Mouse (Mus musculus): Measurements from ENCODE around the gene Igsf3. TPM values are rescaled to one million over a fixed set of nuclear protein-coding genes. Genes with fewer than 3 reads are reported as not detected.
"Not testable (repeated sequence)": the region's sequence is repeated elsewhere in the genome, so short reads cannot be mapped to it uniquely, and the experiment has no call there.

The Igsf3 gene
- polyA plus RNA-seq, 1 experiment from 2014 or later: 32.0 TPM

DNA sequence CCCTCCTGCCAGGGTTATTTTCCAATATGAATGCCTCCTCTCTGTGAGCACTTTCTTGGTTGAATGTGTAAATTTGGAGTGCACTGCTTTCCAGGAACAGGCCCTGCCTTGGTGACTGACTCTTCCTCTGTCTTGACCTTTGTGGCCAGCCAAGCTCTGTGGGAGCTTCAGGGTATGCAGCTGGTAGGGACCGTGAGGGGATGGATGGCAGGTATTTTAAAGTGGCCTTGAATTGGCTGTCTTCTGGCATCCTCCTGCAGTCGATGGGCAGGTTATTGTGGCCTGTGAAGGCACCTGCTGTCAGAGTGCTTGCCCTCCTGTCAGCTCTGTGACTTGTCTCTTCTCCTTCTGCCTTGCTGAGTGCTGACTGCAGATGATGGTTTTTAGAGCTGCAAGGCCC lies 33.3 kb downstream of the Igsf3 start:
- Histone ChIP-seq H3K4me2 (no peak overlapping the region), H3K27ac (no peak overlapping the region), H3K36me3 (no peaks in the 10 kb centered on the region), H3K27me3 (replicated peaks) (no peaks in the 10 kb centered on the region), H3K9me3 (no peaks in the 10 kb centered on the region), H3K4me3 (replicated peaks) (no peak overlapping the region), H3K4me1 (peaks cover 61% of the 10 kb centered on the region), H3K9ac (no peak overlapping the region)
- WGBS: 49% methylated on average over 2 of the region's 2 CpGs
- ATAC-seq (ENCODE audit: insufficient read depth, low FRiP score, low read depth): no peak

DNA sequence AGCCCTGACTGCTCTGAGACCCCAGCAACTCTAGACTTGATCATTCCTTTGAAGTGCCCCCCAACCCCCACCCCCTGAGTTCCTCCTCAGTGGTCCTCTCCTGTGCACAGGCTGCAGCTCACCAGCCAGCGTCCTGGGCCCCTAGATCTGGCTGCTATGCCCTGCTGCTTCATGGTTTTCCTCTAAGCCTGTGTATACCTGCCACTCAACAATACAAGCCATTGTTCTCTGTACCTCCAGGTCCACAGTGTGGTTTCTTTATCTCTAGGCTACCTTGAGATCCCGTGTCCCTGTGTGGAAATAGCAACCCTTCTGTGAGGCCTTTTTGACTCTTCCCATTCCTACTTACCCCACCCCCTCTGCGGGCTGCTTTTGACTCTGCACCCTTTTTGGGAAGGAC lies 33.9 kb downstream of the Igsf3 start:
- WGBS: 52% methylated on average over 3 of the region's 3 CpGs
- Histone ChIP-seq H3K4me3 (replicated peaks) (no peak overlapping the region), H3K9me3 (no peaks in the 10 kb centered on the region), H3K9ac (no peak overlapping the region), H3K4me1 (peaks cover 55% of the 10 kb centered on the region), H3K27me3 (replicated peaks) (no peaks in the 10 kb centered on the region), H3K36me3 (no peaks in the 10 kb centered on the region), H3K4me2 (no peak overlapping the region), H3K27ac (no peak overlapping the region)
- peak; percentile 36; the same call in 1 of the 2 replicates for ATAC-seq (ENCODE audit: insufficient read depth, low FRiP score, low read depth)

DNA sequence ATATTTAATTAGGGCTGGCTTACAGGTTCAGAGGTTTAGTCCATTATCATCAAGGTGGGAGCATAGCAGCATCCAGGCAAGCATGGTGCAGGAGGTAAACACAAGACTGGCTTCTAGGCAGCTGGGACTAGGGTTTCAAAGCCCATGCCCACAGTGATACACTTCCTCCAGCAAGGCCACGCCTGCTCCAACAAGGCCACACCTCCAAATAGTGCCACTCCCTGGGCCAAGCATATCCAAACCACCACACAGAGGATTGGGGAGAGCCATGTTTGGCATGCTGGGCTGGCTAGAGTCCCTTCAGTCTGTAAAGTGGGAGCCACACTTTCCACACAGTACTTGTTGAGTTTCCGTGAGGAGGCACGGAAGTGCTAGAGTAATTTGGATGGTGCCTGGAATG lies 34.7 kb downstream of the Igsf3 start:
- WGBS: 81% methylated on average over 3 of the region's 3 CpGs
- Histone ChIP-seq H3K4me2 (no peak overlapping the region), H3K9ac (no peak overlapping the region), H3K4me3 (replicated peaks) (no peak overlapping the region), H3K27me3 (replicated peaks) (no peaks in the 10 kb centered on the region), H3K27ac (no peak overlapping the region), H3K4me1 (peaks cover 47% of the 10 kb centered on the region), H3K9me3 (no peaks in the 10 kb centered on the region), H3K36me3 (no peaks in the 10 kb centered on the region)
- no peak for ATAC-seq (ENCODE audit: insufficient read depth, low FRiP score, low read depth)

DNA sequence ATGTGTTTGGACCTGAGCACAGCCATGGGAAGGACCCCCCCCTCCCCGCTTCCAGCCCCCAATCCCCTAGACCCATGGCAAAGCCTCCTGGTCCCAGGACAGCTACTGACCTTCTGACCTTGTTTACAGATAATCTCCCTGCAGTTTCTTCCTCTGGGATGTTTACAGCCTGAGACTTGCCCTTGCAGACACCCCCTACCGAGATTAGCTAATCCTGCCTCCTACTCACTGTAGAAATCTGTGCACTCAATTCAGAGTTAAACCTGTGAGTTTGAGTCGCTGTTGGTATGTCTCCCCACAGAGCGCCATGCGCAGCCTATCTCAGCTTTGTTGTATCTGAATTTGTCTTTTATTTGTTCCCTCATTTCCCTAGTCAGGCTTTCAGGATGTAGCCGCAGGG lies 35.2 kb downstream of the Igsf3 start:
- no peaks in the 10 kb centered on the region for H3K36me3 ChIP-seq
- H3K4me3 ChIP-seq (replicated peaks): no peak overlapping the region
- H3K27ac ChIP-seq: no peak overlapping the region
- H3K27me3 ChIP-seq (replicated peaks): no peaks in the 10 kb centered on the region
- no peaks in the 10 kb centered on the region for H3K9me3 ChIP-seq
- H3K4me2 ChIP-seq: no peak overlapping the region
- H3K4me1 ChIP-seq: peaks cover 44% of the 10 kb centered on the region
- 76% methylated on average over 6 of the region's 6 CpGs for WGBS
- H3K9ac ChIP-seq: no peak overlapping the region
- ATAC-seq (ENCODE audit: insufficient read depth, low FRiP score, low read depth): no peak

DNA sequence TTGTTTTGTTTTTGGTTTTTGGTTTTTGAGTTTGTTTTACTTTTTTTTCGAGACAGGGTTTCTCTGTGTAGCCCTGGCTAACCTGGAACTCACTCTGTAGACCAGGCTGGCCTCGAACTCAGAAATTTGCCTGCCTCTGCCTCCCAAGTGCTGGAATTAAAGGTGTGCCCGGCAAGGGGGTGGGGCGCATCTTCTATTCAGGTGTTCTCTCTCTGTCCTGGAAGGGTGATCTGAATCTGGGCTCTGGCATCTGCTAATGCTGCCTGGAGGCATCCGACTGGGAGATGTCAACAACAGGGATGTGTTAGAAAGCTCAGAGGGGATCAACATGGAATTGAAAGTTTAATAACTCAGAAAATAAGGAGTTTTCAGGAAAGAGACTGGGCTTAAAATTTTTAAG lies 36.1 kb downstream of the Igsf3 start:
- H3K36me3 ChIP-seq; H3K9me3 ChIP-seq; ATAC-seq (ENCODE audit: insufficient read depth, low FRiP score, low read depth); H3K4me3 ChIP-seq (replicated peaks); H3K4me2 ChIP-seq; H3K9ac ChIP-seq; H3K27ac ChIP-seq; H3K27me3 ChIP-seq (replicated peaks): not testable (repeated sequence)
- WGBS: 85% methylated on average over 5 of the region's 5 CpGs
- H3K4me1 ChIP-seq: peaks cover 38% of the 10 kb centered on the region

DNA sequence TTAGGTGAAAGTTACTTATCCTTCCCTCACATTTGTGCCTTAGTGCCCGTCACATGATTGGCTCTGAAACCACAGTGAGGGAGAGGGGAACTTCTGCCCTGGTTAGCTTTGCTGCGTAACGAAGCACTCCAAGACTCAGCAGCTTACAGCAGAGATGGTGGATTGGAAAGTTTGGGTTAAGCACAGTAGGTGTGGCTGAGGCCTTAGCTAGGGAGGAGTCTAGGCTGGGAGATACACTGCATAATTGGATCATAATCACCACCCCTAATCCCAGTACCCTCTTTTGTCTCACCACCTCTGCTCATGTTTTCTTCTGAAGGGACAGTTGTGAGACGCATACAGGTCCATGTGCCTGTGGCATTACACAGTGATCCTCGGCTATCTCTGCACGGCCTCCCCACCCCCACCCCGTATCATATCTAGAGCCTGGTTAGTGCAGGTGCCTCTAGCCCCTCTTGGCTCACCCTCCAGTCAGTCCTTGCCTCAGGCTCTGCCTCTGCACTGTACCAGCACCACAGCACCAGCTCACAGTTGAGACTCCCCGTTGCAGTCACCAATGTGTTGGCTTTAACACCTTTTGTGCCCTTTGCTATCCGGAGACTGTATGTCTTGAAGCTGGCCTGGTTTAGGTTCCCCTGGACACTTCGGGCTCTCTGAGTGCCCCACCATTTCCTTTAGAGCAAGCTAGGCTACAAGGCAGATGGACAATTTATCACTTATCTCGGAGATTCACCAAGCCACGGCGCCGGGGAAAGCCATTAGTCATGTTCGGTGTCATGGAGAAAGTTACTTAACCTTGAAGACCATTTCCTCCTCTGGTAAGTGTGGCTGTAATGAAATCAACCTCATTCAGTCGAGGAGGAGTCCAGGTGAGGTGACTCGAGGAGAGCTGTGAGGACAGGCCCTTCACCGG lies 42.1 kb downstream of the Igsf3 start:
- H3K4me2 ChIP-seq: no peak overlapping the region
- no peak overlapping the region for H3K4me3 ChIP-seq (replicated peaks)
- no peak overlapping the region for H3K9ac ChIP-seq
- no peak overlapping the region for H3K27ac ChIP-seq
- no peak for ATAC-seq (ENCODE audit: insufficient read depth, low FRiP score, low read depth)
- 0 out of 2 replicates have a peak, but pooled peaks cover 8% of the 10 kb centered on the region for H3K4me1 ChIP-seq
- H3K27me3 ChIP-seq (replicated peaks): no peaks in the 10 kb centered on the region
- 50% methylated on average over 18 of the region's 18 CpGs for WGBS
- no peaks in the 10 kb centered on the region for H3K36me3 ChIP-seq
- no peaks in the 10 kb centered on the region for H3K9me3 ChIP-seq

- Histone ChIP-seq H3K27ac (no peak overlapping the region), H3K4me2 (no peak overlapping the region)
Measured at GRCm38 (mm10) chr3:101419653-101419994, 42.7 kb downstream of the Igsf3 start.

DNA sequence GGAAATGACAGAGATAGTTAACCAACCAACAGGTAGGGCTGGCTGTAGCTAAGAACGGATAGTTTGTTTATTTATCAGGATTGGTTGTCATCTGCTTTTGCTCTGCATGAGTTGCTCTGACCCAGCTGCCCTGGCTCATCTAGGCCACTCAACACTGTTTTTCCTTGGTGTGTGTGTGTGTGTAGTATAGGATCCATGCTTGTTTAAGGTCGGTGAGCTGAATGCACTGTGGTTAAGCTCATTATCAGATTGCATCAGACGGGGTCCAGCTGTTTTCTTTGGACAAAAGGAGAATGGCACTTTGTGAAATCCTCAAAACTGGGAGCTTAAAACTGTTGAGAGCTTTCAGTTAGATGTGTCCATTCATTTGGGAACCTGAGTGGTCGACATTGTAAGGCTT lies 46.3 kb downstream of the Igsf3 start:
- no peaks in the 10 kb centered on the region for H3K9me3 ChIP-seq
- H3K4me2 ChIP-seq: no peak overlapping the region
- 0 out of 2 replicates have a peak, but pooled peaks cover 5% of the 10 kb centered on the region for H3K4me1 ChIP-seq
- no peak overlapping the region for H3K9ac ChIP-seq
- WGBS: 35% methylated on average over 4 of the region's 4 CpGs
- no peak overlapping the region for H3K4me3 ChIP-seq (replicated peaks)
- H3K27me3 ChIP-seq (replicated peaks): no peaks in the 10 kb centered on the region
- no peak overlapping the region for H3K27ac ChIP-seq
- H3K36me3 ChIP-seq: no peaks in the 10 kb centered on the region; the same call in 1 of the 2 replicates
- ATAC-seq (ENCODE audit: insufficient read depth, low FRiP score, low read depth): no peak

More at GRCm38 (mm10) chr3:101419653-101419994, 42.7 kb downstream of the Igsf3 start:
- Histone ChIP-seq H3K4me1 (0 out of 2 replicates have a peak, but pooled peaks cover 5% of the 10 kb centered on the region), H3K27me3 (replicated peaks) (no peaks in the 10 kb centered on the region), H3K4me3 (replicated peaks) (no peak overlapping the region), H3K9ac (no peak overlapping the region), H3K9me3 (no peaks in the 10 kb centered on the region), H3K36me3 (no peaks in the 10 kb centered on the region)
- 56% methylated on average over 10 of the region's 10 CpGs for WGBS
- no peak for ATAC-seq (ENCODE audit: insufficient read depth, low FRiP score, low read depth)

DNA sequence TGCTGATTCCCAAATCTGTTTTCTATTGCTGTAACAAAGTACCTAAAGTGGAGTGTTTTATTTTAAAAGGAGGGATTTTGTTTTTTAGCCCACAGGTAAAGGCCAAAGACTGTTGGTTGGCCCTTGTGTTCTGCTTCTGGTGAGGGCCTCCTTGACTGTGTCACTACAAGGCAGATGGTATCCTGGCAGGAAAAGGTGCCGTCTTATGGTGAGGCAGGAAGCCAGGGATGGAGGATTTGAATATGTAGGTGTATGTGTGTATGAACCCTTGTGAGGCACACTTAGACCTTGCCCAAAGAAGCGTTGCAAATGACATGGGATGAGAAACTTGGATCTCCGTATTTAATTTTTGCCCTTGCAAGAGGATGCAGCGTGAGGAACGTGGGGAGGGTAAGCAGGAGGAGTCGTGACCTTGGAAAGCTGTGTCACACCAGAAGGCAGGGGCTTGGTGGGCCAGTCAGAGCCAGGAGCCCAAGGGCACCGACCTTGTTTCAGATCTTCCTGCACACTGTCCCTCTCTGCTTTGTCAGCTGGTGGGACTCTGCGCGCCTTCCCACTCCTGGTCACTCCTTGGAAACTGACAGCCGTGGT lies 47.5 kb downstream of the Igsf3 start:
- Histone ChIP-seq H3K9me3 (no peaks in the 10 kb centered on the region), H3K27ac (no peak overlapping the region), H3K9ac (no peak overlapping the region), H3K27me3 (replicated peaks) (no peaks in the 10 kb centered on the region), H3K4me3 (replicated peaks) (no peak overlapping the region), H3K4me1 (no peaks in the 10 kb centered on the region), H3K4me2 (no peak overlapping the region), H3K36me3 (no peaks in the 10 kb centered on the region; the same call in 1 of the 2 replicates)
- WGBS: 74% methylated on average over 10 of the region's 10 CpGs
- ATAC-seq (ENCODE audit: insufficient read depth, low FRiP score, low read depth): no peak

DNA sequence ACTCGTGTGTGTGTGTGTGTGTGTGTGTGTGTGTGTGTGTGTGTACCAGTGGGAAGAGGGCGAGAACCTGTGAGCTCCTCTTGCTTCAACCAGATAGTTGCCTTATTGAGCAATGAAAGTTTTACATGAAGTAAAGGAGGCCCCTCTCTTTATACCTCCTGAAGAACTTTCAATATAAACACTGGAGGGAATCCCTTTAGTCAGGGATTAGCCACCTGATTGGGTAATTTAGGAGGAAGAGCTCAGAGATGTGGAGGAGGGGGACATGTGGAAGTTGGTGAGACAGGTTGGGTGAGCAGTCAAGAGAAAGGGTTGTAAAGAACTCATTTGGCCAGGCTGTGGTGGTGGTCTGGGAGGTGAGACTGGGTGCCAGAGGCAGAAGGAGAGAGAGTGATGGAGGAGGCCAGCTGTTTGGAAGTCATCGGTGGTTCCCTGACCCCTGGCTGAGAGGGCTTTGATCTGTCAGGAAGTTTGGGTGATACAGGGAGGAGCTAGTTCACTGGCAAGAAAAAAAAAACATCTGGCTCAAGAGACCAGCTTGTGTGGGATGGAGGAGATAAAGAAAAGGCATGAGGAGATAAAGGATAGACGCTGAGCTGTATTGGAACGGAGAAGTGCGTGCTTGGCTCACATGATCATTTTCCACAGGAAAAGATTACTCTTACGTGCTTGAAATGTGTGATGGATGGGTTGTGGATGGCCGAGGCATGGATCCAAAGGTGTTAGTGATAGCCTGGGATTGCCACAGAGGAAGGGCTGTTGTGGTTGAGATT lies 53.3 kb downstream of the Igsf3 start:
- ATAC-seq (ENCODE audit: insufficient read depth, low FRiP score, low read depth): peak; percentile 50; the same call in 1 of the 2 replicates
- no peak overlapping the region for H3K4me2 ChIP-seq

GRCm38 (mm10) chr3:101430755-101431115 lies 53.9 kb downstream of the Igsf3 start:
- ATAC-seq (ENCODE audit: insufficient read depth, low FRiP score, low read depth): no peak
- Histone ChIP-seq H3K4me2 (no peak overlapping the region), H3K36me3 (peaks cover 5% of the 10 kb centered on the region; the same call in 1 of the 2 replicates), H3K27me3 (replicated peaks) (no peaks in the 10 kb centered on the region), H3K27ac (no peak overlapping the region), H3K4me3 (replicated peaks) (no peak overlapping the region), H3K9ac (no peak overlapping the region), H3K9me3 (no peaks in the 10 kb centered on the region), H3K4me1 (no peaks in the 10 kb centered on the region)
- 51% methylated on average over 2 of the region's 2 CpGs for whole genome bisulfite sequencing

More for the DNA sequence above, 53.3 kb downstream of the Igsf3 start:
- Histone ChIP-seq H3K4me1 (no peaks in the 10 kb centered on the region), H3K9me3 (no peaks in the 10 kb centered on the region), H3K27ac (no peak overlapping the region), H3K9ac (no peak overlapping the region), H3K36me3 (peaks cover 5% of the 10 kb centered on the region; the same call in 1 of the 2 replicates), H3K27me3 (replicated peaks) (no peaks in the 10 kb centered on the region), H3K4me3 (replicated peaks) (no peak overlapping the region)
- WGBS: 53% methylated on average over 8 of the region's 8 CpGs

DNA sequence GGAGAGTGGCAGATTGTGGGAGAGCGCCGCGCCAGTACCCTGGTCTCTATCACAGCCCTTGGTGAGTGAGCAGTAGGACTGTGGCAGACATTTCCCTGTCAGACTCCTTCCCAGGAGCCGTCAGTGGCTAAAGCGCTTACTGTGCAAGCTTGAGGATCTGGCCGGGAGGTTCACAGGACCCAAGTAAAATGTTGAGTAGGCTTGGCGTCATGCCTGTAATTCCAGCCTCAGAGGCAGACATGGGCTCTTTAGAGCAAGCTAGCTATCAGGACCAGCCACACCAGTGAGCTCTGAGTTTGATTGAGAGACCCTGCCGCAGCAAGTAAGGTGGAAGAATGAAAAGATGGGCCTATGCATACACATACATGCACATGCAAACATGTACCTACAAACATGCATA lies 58.8 kb downstream of the Igsf3 start:
- H3K9ac ChIP-seq: no peak overlapping the region
- H3K4me1 ChIP-seq: no peaks in the 10 kb centered on the region
- no peak overlapping the region for H3K27ac ChIP-seq
- H3K36me3 ChIP-seq: peaks cover 15% of the 10 kb centered on the region
- ATAC-seq (ENCODE audit: insufficient read depth, low FRiP score, low read depth): no peak
- no peak overlapping the region for H3K4me2 ChIP-seq
- H3K4me3 ChIP-seq (replicated peaks): no peak overlapping the region
- H3K27me3 ChIP-seq (replicated peaks): no peaks in the 10 kb centered on the region
- no peaks in the 10 kb centered on the region for H3K9me3 ChIP-seq
- 81% methylated on average over 8 of the region's 8 CpGs for WGBS

All from stomach, embryonic 15.5 days (tissue).